Mouse (Mus musculus): ENCODE measurements at regions not wholly inside any gene's neighbourhood (a gene's known extent, or its start where the extent isn't known, plus 50 kb on each side); places are given as distances from the start of the nearest gene placed in this dataset.

- 69% methylated on average over 4 of the region's 4 CpGs for WGBS
- no peaks in the 10 kb centered on the region for H3K9me3 ChIP-seq (replicated peaks)
- no peak for ATAC-seq (ENCODE audit: insufficient number of reproducible peaks, low FRiP score)
Measured at GRCm38 (mm10) chr14:104827404-104827803, 305.0 kb upstream of the Rnf219 start.

GRCm38 (mm10) chr14:104824926-104825325 is 302.5 kb upstream of the Rnf219 start:
- H3K27ac ChIP-seq (ENCODE audit: poor library complexity, severe bottlenecking), result no peak overlapping the region
- H3K4me3 ChIP-seq, result no peak overlapping the region
- H3K9me3 ChIP-seq (replicated peaks), result no peaks in the 10 kb centered on the region
- H3K9ac ChIP-seq, result no peak overlapping the region
- H3K27me3 ChIP-seq (replicated peaks), result no peaks in the 10 kb centered on the region
- H3K36me3 ChIP-seq, result no peaks in the 10 kb centered on the region
- WGBS, result 45% methylated on average over 1 of the region's 1 CpGs
- H3K4me2 ChIP-seq, result no peak overlapping the region
- H3K4me1 ChIP-seq (replicated peaks), result no peaks in the 10 kb centered on the region
- no peak for ATAC-seq (ENCODE audit: insufficient number of reproducible peaks, low FRiP score)

More at GRCm38 (mm10) chr14:104827404-104827803, 305.0 kb upstream of the Rnf219 start:
- no peaks in the 10 kb centered on the region for H3K27me3 ChIP-seq (replicated peaks)
- H3K36me3 ChIP-seq, result no peaks in the 10 kb centered on the region
- no peak overlapping the region for H3K4me3 ChIP-seq
- H3K4me2 ChIP-seq, result no peak overlapping the region
- H3K9ac ChIP-seq, result no peak overlapping the region
- no peaks in the 10 kb centered on the region for H3K4me1 ChIP-seq (replicated peaks)
- no peak overlapping the region for H3K27ac ChIP-seq (ENCODE audit: poor library complexity, severe bottlenecking)

GRCm38 (mm10) chr14:104824224-104824623 is 301.8 kb upstream of the Rnf219 start:
- no peak overlapping the region for H3K4me3 ChIP-seq
- no peak overlapping the region for H3K27ac ChIP-seq (ENCODE audit: poor library complexity, severe bottlenecking)
- WGBS, result 69% methylated on average over 1 of the region's 1 CpGs

GRCm38 (mm10) chr14:104821903-104822573 is 299.6 kb upstream of the Rnf219 start:
- no peaks in the 10 kb centered on the region for H3K27me3 ChIP-seq (replicated peaks)
- no peaks in the 10 kb centered on the region for H3K36me3 ChIP-seq
- no peak for ATAC-seq (ENCODE audit: insufficient number of reproducible peaks, low FRiP score)
- no peak overlapping the region for H3K9ac ChIP-seq
- H3K4me1 ChIP-seq (replicated peaks), result no peaks in the 10 kb centered on the region
- no peak overlapping the region for H3K27ac ChIP-seq (ENCODE audit: poor library complexity, severe bottlenecking)
- 82% methylated on average over 11 of the region's 11 CpGs for WGBS
- no peak overlapping the region for H3K4me2 ChIP-seq
- no peaks in the 10 kb centered on the region for H3K9me3 ChIP-seq (replicated peaks)
- H3K4me3 ChIP-seq, result no peak overlapping the region

More at GRCm38 (mm10) chr14:104824224-104824623, 301.8 kb upstream of the Rnf219 start:
- Histone ChIP-seq H3K27me3 (replicated peaks) (no peaks in the 10 kb centered on the region), H3K9me3 (replicated peaks) (no peaks in the 10 kb centered on the region), H3K9ac (no peak overlapping the region), H3K36me3 (no peaks in the 10 kb centered on the region), H3K4me1 (replicated peaks) (no peaks in the 10 kb centered on the region), H3K4me2 (no peak overlapping the region)
- no peak for ATAC-seq (ENCODE audit: insufficient number of reproducible peaks, low FRiP score)

GRCm38 (mm10) chr14:104819106-104819505 is 296.7 kb upstream of the Rnf219 start:
- no peak overlapping the region for H3K9ac ChIP-seq
- no peak for ATAC-seq (ENCODE audit: insufficient number of reproducible peaks, low FRiP score)
- H3K4me3 ChIP-seq, result no peak overlapping the region
- no peaks in the 10 kb centered on the region for H3K4me1 ChIP-seq (replicated peaks)
- H3K9me3 ChIP-seq (replicated peaks), result no peaks in the 10 kb centered on the region
- no peak overlapping the region for H3K4me2 ChIP-seq
- H3K27me3 ChIP-seq (replicated peaks), result no peaks in the 10 kb centered on the region
- H3K36me3 ChIP-seq, result no peaks in the 10 kb centered on the region
- no peak overlapping the region for H3K27ac ChIP-seq (ENCODE audit: poor library complexity, severe bottlenecking)
- WGBS, result 82% methylated on average over 4 of the region's 4 CpGs

GRCm38 (mm10) chr14:104813977-104814584 is 291.6 kb upstream of the Rnf219 start:
- Histone ChIP-seq H3K27me3 (replicated peaks) (no peaks in the 10 kb centered on the region), H3K27ac (ENCODE audit: poor library complexity, severe bottlenecking) (no peak overlapping the region), H3K4me2 (no peak overlapping the region), H3K4me3 (no peak overlapping the region), H3K9ac (no peak overlapping the region), H3K4me1 (replicated peaks) (no peaks in the 10 kb centered on the region), H3K36me3 (no peaks in the 10 kb centered on the region), H3K9me3 (replicated peaks) (no peaks in the 10 kb centered on the region)
- no peak for ATAC-seq (ENCODE audit: insufficient number of reproducible peaks, low FRiP score)
- WGBS, result 34% methylated on average over 10 of the region's 10 CpGs

- no peaks in the 10 kb centered on the region for H3K4me1 ChIP-seq (replicated peaks)
- H3K4me2 ChIP-seq, result no peak overlapping the region
- H3K9me3 ChIP-seq (replicated peaks), result no peaks in the 10 kb centered on the region
- no peak for ATAC-seq (ENCODE audit: insufficient number of reproducible peaks, low FRiP score)
- H3K27me3 ChIP-seq (replicated peaks), result no peaks in the 10 kb centered on the region
- no peak overlapping the region for H3K4me3 ChIP-seq
- H3K9ac ChIP-seq, result no peak overlapping the region
- WGBS, result 69% methylated on average over 4 of the region's 4 CpGs
- no peak overlapping the region for H3K27ac ChIP-seq (ENCODE audit: poor library complexity, severe bottlenecking)
- H3K36me3 ChIP-seq, result no peaks in the 10 kb centered on the region
Measured at GRCm38 (mm10) chr14:104812006-104812405, 289.6 kb upstream of the Rnf219 start.

GRCm38 (mm10) chr14:104805332-104805731 is 282.9 kb upstream of the Rnf219 start:
- H3K36me3 ChIP-seq, result no peaks in the 10 kb centered on the region
- H3K4me3 ChIP-seq, result no peak overlapping the region
- WGBS, result 79% methylated on average over 10 of the region's 10 CpGs
- H3K9ac ChIP-seq, result no peak overlapping the region
- no peaks in the 10 kb centered on the region for H3K9me3 ChIP-seq (replicated peaks)
- H3K27me3 ChIP-seq (replicated peaks), result no peaks in the 10 kb centered on the region
- no peak overlapping the region for H3K27ac ChIP-seq (ENCODE audit: poor library complexity, severe bottlenecking)
- no peak for ATAC-seq (ENCODE audit: insufficient number of reproducible peaks, low FRiP score)
- H3K4me1 ChIP-seq (replicated peaks), result no peaks in the 10 kb centered on the region
- no peak overlapping the region for H3K4me2 ChIP-seq

- ATAC-seq (ENCODE audit: insufficient number of reproducible peaks, low FRiP score), result no peak
- 74% methylated on average over 17 of the region's 17 CpGs for WGBS
- H3K4me3 ChIP-seq, result no peak overlapping the region
Measured at GRCm38 (mm10) chr14:104796348-104796965, 274.0 kb upstream of the Rnf219 start.

GRCm38 (mm10) chr14:104789346-104789745 is 266.9 kb upstream of the Rnf219 start:
- no peaks in the 10 kb centered on the region for H3K9me3 ChIP-seq (replicated peaks)
- H3K4me2 ChIP-seq, result no peak overlapping the region
- H3K4me3 ChIP-seq, result no peak overlapping the region
- WGBS, result 42% methylated on average over 3 of the region's 3 CpGs
- H3K9ac ChIP-seq, result no peak overlapping the region
- no peak overlapping the region for H3K27ac ChIP-seq (ENCODE audit: poor library complexity, severe bottlenecking)
- H3K4me1 ChIP-seq (replicated peaks), result no peaks in the 10 kb centered on the region
- no peaks in the 10 kb centered on the region for H3K36me3 ChIP-seq
- H3K27me3 ChIP-seq (replicated peaks), result no peaks in the 10 kb centered on the region
- no peak for ATAC-seq (ENCODE audit: insufficient number of reproducible peaks, low FRiP score)

More at GRCm38 (mm10) chr14:104796348-104796965, 274.0 kb upstream of the Rnf219 start:
- no peak overlapping the region for H3K9ac ChIP-seq
- H3K9me3 ChIP-seq (replicated peaks), result no peaks in the 10 kb centered on the region
- H3K36me3 ChIP-seq, result no peaks in the 10 kb centered on the region
- H3K4me1 ChIP-seq (replicated peaks), result no peaks in the 10 kb centered on the region
- H3K4me2 ChIP-seq, result no peak overlapping the region
- H3K27ac ChIP-seq (ENCODE audit: poor library complexity, severe bottlenecking), result no peak overlapping the region
- no peaks in the 10 kb centered on the region for H3K27me3 ChIP-seq (replicated peaks)

- no peaks in the 10 kb centered on the region for H3K9me3 ChIP-seq (replicated peaks)
- H3K4me2 ChIP-seq, result no peak overlapping the region
- H3K27ac ChIP-seq (ENCODE audit: poor library complexity, severe bottlenecking), result no peak overlapping the region
- no peak overlapping the region for H3K4me3 ChIP-seq
- WGBS, result 64% methylated on average over 12 of the region's 12 CpGs
- no peaks in the 10 kb centered on the region for H3K36me3 ChIP-seq
- ATAC-seq (ENCODE audit: insufficient number of reproducible peaks, low FRiP score), result no peak
- no peaks in the 10 kb centered on the region for H3K27me3 ChIP-seq (replicated peaks)
- no peak overlapping the region for H3K9ac ChIP-seq
- H3K4me1 ChIP-seq (replicated peaks), result no peaks in the 10 kb centered on the region
Measured at GRCm38 (mm10) chr14:104785066-104785465, 262.6 kb upstream of the Rnf219 start.
